Mouse (Mus musculus) embryonic fibroblast, embryonic 13.5 days (primary cell): Measurements from ENCODE around the gene Pld1. TPM values are rescaled to one million over a fixed set of nuclear protein-coding genes. Genes with fewer than 3 reads are reported as not detected.

ENCODE experiments used
- H3K27ac ChIP-seq: 2 replicates; pipeline ENCODE4 v1.5.1; 2012; ENCODE audit warnings: low read length, control low read depth, inconsistent platforms; ENCODE audit not compliant: insufficient read depth
- H3K4me1 ChIP-seq: 2 replicates; pipeline ENCODE4 v1.6.1; 2011; ENCODE audit warnings: low read length; ENCODE audit not compliant: control insufficient read depth, insufficient read depth
- H3K4me3 ChIP-seq: 2 replicates; pipeline ENCODE4 v1.5.1; 2011; ENCODE audit warnings: mild to moderate bottlenecking, control low read depth, low read length; ENCODE audit not compliant: insufficient read depth
- CTCF ChIP-seq: IDR thresholded peaks from 2 replicates; pipeline ENCODE4 v1.5.1; 2011; ENCODE audit warnings: mild to moderate bottlenecking, control low read depth, low read length, moderate library complexity, borderline replicate concordance; ENCODE audit not compliant: insufficient read depth
- POLR2A ChIP-seq: IDR thresholded peaks from 2 replicates; pipeline ENCODE4 v1.6.1; 2011; ENCODE audit warnings: low read depth, mild to moderate bottlenecking, control low read depth, low read length, moderate library complexity
- polyA plus RNA-seq: library from polyadenylated mRNA; stranded (reverse); fragments of >200 nt; gene quantifications from 2 replicates; pipeline ENCODE4 v1.2.4, GENCODE M21; 2011; ENCODE audit warnings: low read depth; ENCODE audit not compliant: missing spikeins, insufficient read length

Pld1 gene
- polyA plus RNA-seq, 1 experiment = 13.3 TPM

DNA sequence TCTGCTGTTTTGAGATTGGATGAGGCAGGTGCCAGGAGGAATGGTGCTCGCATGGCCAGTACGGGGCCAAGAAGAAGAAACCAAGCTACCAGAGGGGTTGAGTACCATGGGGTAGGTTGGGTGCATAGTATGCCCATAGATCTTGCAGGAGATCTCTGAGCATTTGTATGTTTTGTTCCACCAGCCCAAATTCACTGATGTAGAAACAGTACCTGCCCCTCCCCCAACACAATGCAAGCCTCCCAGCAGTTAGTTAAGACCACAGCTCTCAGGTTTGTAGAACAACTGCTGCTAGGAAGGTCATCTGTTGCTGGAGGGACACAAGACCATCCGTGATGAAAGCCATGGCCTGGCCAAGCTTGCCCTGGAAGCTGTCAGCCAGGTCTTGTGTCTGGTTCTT lies 220.4 kb downstream of the Pld1 start:
- H3K4me1 ChIP-seq = no peaks in the 10 kb centered on the region
- H3K27ac ChIP-seq = no peak overlapping the region
- TF ChIP-seq CTCF = no peak
- TF ChIP-seq POLR2A = no peak
- no peak overlapping the region for H3K4me3 ChIP-seq

DNA sequence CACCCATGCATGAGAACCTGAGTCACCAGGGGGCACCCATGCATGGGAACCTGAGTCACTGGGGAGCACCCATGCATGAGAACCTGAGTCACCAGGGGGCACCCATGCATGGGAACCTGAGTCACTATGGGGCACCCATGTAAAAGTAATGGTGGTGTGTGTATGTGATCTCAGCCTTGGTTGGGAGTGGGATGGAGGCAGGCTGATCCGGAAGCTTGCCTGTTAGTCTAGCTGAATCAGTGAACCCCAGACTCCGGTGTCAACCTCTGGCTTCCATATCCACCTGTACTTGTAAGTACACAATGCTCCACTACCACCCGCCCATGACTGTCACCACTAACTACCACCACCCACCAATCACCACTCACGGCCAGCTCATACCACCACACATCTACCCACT lies 223.9 kb downstream of the Pld1 start:
- no peak overlapping the region for H3K4me3 ChIP-seq
- TF ChIP-seq CTCF = no peak
- no peak for TF ChIP-seq POLR2A

DNA sequence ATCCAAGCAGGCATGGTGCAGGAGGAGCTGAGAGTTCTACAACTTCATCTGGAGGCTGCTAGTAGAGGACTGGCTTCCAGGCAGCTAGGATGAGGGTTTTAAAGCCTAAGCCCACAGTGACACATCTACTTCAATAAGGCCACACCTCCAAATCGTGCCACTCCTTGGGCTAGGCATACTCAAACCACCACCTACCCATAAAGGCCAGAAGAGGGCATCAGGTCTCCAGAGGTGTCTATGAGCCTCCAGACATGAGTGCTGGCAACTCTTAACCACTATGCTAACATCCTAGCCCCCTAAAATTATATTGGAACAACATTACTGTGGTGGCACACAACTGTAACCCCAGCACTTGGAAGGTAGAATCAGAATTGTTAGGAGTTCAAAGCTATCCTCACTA lies 226.2 kb downstream of the Pld1 start:
- H3K4me1 ChIP-seq = no peaks in the 10 kb centered on the region
- H3K27ac ChIP-seq = no peak overlapping the region
- no peak overlapping the region for H3K4me3 ChIP-seq
- TF ChIP-seq POLR2A = no peak
- no peak for TF ChIP-seq CTCF

More for the DNA sequence above, 223.9 kb downstream of the Pld1 start:
- Histone ChIP-seq H3K4me1 (no peaks in the 10 kb centered on the region), H3K27ac (no peak overlapping the region)

DNA sequence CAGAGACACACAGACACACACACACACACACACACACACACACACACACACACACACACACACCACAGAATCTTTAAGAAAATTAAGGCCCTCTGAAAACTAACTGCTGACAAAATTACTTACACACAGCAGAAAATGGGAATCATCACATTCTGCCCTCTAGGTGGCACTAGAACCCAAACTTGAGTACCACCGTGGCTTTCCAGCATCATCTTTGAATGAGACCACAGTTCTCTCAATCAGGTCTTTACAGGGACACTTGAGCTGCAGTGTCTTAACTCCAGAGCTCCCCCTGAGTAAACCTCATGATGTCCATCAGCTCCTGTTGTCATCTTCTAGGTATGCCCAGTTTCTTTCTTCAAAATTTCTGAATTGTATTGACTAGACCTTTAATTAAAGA lies 227.1 kb downstream of the Pld1 start:
- Histone ChIP-seq H3K4me3 (no peak overlapping the region), H3K27ac (no peak overlapping the region), H3K4me1 (no peaks in the 10 kb centered on the region)
- no peak for TF ChIP-seq POLR2A

DNA sequence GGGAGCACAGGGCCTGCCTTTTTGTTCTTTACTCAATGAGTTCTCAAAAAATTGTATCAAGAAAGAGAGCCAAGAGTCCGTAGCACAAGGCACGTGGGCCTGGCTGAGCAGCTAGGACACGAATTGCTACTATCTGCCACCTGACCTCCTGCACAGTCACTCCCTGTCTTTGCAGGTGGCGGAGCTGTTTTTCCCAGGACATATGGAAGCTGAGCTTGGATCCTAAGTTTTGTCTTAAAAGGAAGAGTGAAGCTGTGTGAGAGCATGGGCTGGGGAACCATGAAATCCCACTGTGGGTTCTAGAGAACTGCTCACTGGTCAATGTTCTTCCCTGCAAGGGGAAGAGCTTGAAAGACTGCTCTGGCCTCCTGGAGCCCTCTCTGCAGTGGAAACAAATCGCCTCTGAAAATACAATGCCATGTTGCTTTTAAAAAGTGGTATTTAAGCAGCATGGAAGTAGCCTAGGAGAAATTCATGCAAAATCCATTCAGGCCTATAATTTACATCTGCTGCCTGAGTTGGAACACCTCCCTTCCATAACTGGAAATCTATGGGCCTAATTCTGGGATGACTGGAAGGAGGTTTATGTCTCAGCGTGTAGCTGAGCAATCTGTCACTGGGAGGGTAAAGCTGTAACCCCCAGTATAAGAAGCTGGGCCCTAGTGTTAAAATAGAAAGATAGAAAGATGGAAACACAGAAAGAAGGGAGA lies 229.5 kb downstream of the Pld1 start:
- no peak for TF ChIP-seq POLR2A
- no peak for TF ChIP-seq CTCF
- H3K27ac ChIP-seq = no peak overlapping the region
- peaks cover 6% of the 10 kb centered on the region; the same call in 1 of the 2 replicates for H3K4me1 ChIP-seq
- no peak overlapping the region for H3K4me3 ChIP-seq

DNA sequence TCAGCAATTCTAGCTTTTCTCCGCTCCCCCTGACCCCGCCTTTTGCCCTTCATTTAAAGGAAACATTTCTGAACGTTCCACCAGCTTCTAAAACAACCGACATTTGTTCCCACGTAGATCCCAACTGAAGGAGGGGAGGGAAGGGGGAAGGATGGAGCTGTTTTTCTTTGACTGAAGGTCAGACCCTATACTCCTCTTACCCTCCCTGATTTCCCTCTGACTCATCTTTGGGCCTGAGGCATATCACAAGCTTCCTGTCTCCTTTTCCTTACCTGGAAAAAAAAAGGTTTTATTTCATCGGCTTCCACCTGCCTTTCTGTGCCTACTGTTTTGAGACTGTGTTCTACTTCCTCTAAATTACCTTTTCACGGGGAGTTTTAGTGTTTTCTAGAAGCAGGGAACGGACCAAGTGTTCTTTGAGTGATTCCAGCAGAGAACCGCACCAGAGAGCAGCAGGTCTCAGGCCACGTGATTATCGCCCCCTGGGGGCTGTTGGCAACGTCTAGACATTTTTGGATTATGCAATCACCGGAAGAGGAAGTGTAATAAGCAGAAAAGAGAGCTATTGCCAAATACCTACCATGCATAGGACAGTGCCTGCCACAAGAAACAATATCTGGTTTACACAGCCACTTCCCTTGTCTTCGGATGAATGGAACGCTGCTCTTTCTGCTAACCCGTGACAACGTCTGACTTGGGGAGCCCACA lies 232.6 kb downstream of the Pld1 start:
- H3K4me3 ChIP-seq = no peak overlapping the region
- TF ChIP-seq POLR2A (no peak), CTCF (no peak)
- H3K4me1 ChIP-seq = peaks cover 8% of the 10 kb centered on the region; the same call in 1 of the 2 replicates
- H3K27ac ChIP-seq = no peak overlapping the region

DNA sequence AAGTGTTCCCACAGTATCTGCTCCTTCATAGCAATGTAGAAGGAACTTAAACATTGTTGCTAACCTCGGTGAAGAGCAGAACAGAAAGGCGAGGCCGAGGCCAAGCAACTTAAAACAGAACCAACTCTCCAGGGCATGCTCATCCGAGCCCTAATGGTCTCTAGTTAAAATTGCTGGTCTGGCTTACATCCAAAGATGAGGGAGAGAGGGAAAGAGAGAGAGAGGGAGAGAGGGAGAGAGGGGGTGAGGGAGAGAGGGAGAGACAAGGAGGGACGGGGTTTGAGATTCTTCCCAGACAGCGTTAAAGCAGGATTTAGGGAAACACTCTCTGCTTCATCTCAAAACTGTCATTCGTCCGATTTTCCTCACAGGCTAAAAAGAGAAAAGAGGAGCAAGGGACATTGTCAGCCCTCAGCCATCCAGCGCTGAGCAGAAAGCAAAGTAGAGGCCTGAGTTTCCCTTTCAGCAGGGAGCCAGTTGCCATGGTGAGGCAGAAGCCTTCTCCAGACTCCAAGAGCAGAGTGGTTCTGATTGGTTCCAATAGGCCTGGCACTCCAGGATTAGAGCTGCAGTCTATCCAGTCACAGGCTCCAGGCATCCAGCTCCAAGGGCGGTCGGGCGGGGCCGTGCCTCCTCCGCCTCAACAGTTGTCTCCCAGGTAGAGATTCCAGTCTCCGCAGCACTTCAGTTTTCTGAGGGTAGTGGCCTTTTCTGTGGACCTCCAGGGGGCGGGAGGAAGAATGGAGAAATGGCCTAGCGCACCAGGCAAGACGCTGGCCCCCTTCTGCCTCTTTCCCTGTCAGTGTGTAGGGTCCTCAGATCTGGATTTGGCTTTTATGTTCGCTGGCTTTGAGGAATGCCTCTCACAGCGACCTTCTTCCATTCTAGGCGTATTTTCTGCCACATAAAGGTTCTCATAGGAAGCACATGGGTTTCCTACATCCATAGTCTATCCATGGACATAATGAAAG lies 237.8 kb downstream of the Pld1 start:
- peaks cover 8% of the 10 kb centered on the region for H3K4me1 ChIP-seq
- TF ChIP-seq POLR2A (no peak), CTCF (no peak)
- H3K4me3 ChIP-seq = no peak overlapping the region
- H3K27ac ChIP-seq = no peak overlapping the region

DNA sequence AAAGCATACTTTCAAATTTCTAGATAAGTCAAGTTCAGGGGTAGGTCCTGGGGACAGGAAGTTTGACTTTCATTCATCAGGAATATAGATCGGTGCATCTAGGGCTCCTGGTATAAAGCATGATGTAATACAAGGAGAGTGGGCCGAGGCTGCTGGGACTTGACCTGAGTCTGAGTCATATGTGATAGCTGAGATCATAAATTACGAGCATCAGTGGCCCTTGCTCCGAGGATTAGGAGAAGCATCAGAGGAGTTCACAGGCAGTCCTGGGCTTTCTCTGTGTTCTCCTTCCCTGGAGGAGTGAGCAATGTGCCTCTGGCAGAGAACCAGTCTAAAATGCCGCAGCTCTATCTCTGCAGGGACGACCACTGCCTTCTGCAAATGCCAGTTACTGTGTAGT lies 239.8 kb downstream of the Pld1 start:
- Histone ChIP-seq H3K27ac (no peak overlapping the region), H3K4me1 (peaks cover 6% of the 10 kb centered on the region), H3K4me3 (no peak overlapping the region)
- no peak for TF ChIP-seq POLR2A
- TF ChIP-seq CTCF = no peak

Other genes starting within 250 kb of the Pld1 start
- gene Fndc3b, start 227.4 kb upstream of the Pld1 start, polyA plus RNA-seq = 130 and 144 TPM in 2 replicates
- gene Tmem212, start 42.3 kb upstream of the Pld1 start, polyA plus RNA-seq = not detected in 2 replicates